Mouse (Mus musculus) forebrain, embryonic 12.5 days (tissue): Measurements from ENCODE around the gene Selenon. TPM values are rescaled to one million over a fixed set of nuclear protein-coding genes. Genes with fewer than 3 reads are reported as not detected.

Source experiments
- ATAC-seq: fragments of 200-750 bp; cut with Nextera tagmentation; 2 replicates; pipeline ENCODE4 v1.8.0; 2017; ENCODE audit warnings: moderate TSS enrichment; ENCODE audit not compliant: low FRiP score
- H3K27ac ChIP-seq: fragments of 300-500 bp; sonication (generic); 2 replicates; pipeline ENCODE4 v1.5.1; 2016; ENCODE audit warnings: mild to moderate bottlenecking
- H3K27me3 ChIP-seq: fragments of 300-500 bp; sonication (generic); 2 replicates; pipeline ENCODE4 v1.6.1; 2016; ENCODE audit warnings: mild to moderate bottlenecking
- H3K36me3 ChIP-seq: fragments of 300-500 bp; sonication (generic); replicated peaks from 2 replicates; pipeline ENCODE4 v1.6.1; 2016; ENCODE audit warnings: mild to moderate bottlenecking
- H3K4me1 ChIP-seq: fragments of 300-500 bp; sonication (generic); 2 replicates; pipeline ENCODE4 v1.6.1; 2016
- H3K4me2 ChIP-seq: fragments of 300-500 bp; sonication (generic); 2 replicates; pipeline ENCODE4 v1.6.1; 2016; ENCODE audit warnings: mild to moderate bottlenecking, moderate library complexity
- H3K4me3 ChIP-seq: fragments of 300-500 bp; sonication (generic); replicated peaks from 2 replicates; pipeline ENCODE4 v1.5.1; 2016; ENCODE audit warnings: mild to moderate bottlenecking
- H3K9ac ChIP-seq: fragments of 300-500 bp; sonication (generic); 2 replicates; pipeline ENCODE4 v1.6.1; 2016; ENCODE audit warnings: mild to moderate bottlenecking
- H3K9me3 ChIP-seq: fragments of 300-500 bp; sonication (generic); 2 replicates; pipeline ENCODE4 v1.6.1; 2016
- WGBS: fragments of 180-500 bp; shearing (Covaris S2); methylation state at CpG from one replicate; pipeline ENCODE4 v1.1.7; 2016; 5-methylcytosine and 5-hydroxymethylcytosine counted together
- polyA plus RNA-seq: library from polyadenylated mRNA; unstranded; fragments of >200 nt; fragmentation: Nextera tagmentation; extraction: Ambion mirVana; gene quantifications from 2 replicates; pipeline ENCODE4 v1.2.1, GENCODE M21; 2016

Selenon gene
- polyA plus RNA-seq, 1 experiment from 2014 or later = 14.8 TPM

GRCm38 (mm10) chr4:134588287-134588686 is 36.3 kb upstream of the Selenon start:
- Histone ChIP-seq H3K9me3 (no peaks in the 10 kb centered on the region), H3K27ac (no peak overlapping the region), H3K4me1 (peaks cover 8% of the 10 kb centered on the region), H3K4me2 (no peak overlapping the region), H3K9ac (no peak overlapping the region), H3K27me3 (no peaks in the 10 kb centered on the region), H3K4me3 (no peak overlapping the region), H3K36me3 (no peaks in the 10 kb centered on the region)
- 91% methylated on average over 9 of the region's 9 CpGs for WGBS
- ATAC-seq = no peak

- no peak overlapping the region for H3K4me3 ChIP-seq
- no peaks in the 10 kb centered on the region for H3K36me3 ChIP-seq
- no peaks in the 10 kb centered on the region for H3K9me3 ChIP-seq
- no peak overlapping the region for H3K4me2 ChIP-seq
- H3K9ac ChIP-seq = no peak overlapping the region
- 70% methylated on average over 11 of the region's 11 CpGs for WGBS
- no peaks in the 10 kb centered on the region for H3K27me3 ChIP-seq
- peaks cover 8% of the 10 kb centered on the region for H3K4me1 ChIP-seq
- no peak overlapping the region for H3K27ac ChIP-seq
- ATAC-seq = no peak
Observed at GRCm38 (mm10) chr4:134587636-134588197, 35.8 kb upstream of the Selenon start.

GRCm38 (mm10) chr4:134586631-134587030 is 34.7 kb upstream of the Selenon start:
- no peak overlapping the region for H3K4me2 ChIP-seq
- no peak overlapping the region for H3K4me3 ChIP-seq
- H3K27ac ChIP-seq = no peak overlapping the region
- H3K9ac ChIP-seq = no peak overlapping the region
- no peak for ATAC-seq
- peaks cover 8% of the 10 kb centered on the region for H3K4me1 ChIP-seq
- 90% methylated on average over 1 of the region's 1 CpGs for WGBS
- H3K27me3 ChIP-seq = no peaks in the 10 kb centered on the region
- H3K36me3 ChIP-seq = no peaks in the 10 kb centered on the region
- H3K9me3 ChIP-seq = no peaks in the 10 kb centered on the region

GRCm38 (mm10) chr4:134586126-134586525 is 34.2 kb upstream of the Selenon start:
- Histone ChIP-seq H3K36me3 (no peaks in the 10 kb centered on the region), H3K4me1 (peaks cover 8% of the 10 kb centered on the region), H3K9me3 (no peaks in the 10 kb centered on the region), H3K4me3 (no peak overlapping the region), H3K27ac (no peak overlapping the region), H3K27me3 (no peaks in the 10 kb centered on the region), H3K9ac (no peak overlapping the region), H3K4me2 (no peak overlapping the region)
- WGBS = 90% methylated on average over 7 of the region's 7 CpGs
- no peak for ATAC-seq

- Histone ChIP-seq H3K27ac (no peak overlapping the region), H3K27me3 (no peaks in the 10 kb centered on the region), H3K9ac (no peak overlapping the region), H3K4me2 (no peak overlapping the region), H3K4me1 (peaks cover 30% of the 10 kb centered on the region), H3K4me3 (no peak overlapping the region), H3K9me3 (no peaks in the 10 kb centered on the region), H3K36me3 (no peaks in the 10 kb centered on the region)
- 65% methylated on average over 3 of the region's 3 CpGs for WGBS
- no peak for ATAC-seq
Observed at GRCm38 (mm10) chr4:134583513-134583912, 31.5 kb upstream of the Selenon start.

GRCm38 (mm10) chr4:134581365-134581764 is 29.4 kb upstream of the Selenon start:
- peaks cover 32% of the 10 kb centered on the region for H3K4me1 ChIP-seq
- WGBS = 63% methylated on average over 8 of the region's 8 CpGs
- H3K27ac ChIP-seq = peak overlapping the region; percentile 3; the same call in 1 of the 2 replicates
- 0 out of 2 replicates have a peak, but pooled peaks have one; percentile 30 for ATAC-seq
- no peaks in the 10 kb centered on the region for H3K9me3 ChIP-seq
- no peaks in the 10 kb centered on the region for H3K36me3 ChIP-seq
- H3K9ac ChIP-seq = no peak overlapping the region
- H3K4me2 ChIP-seq = no peak overlapping the region
- H3K4me3 ChIP-seq = no peak overlapping the region
- no peaks in the 10 kb centered on the region for H3K27me3 ChIP-seq

GRCm38 (mm10) chr4:134580351-134581148 is 28.6 kb upstream of the Selenon start:
- Histone ChIP-seq H3K4me2 (no peak overlapping the region), H3K4me1 (peaks cover 38% of the 10 kb centered on the region), H3K27ac (peak overlapping the region; percentile 53; the same call in 1 of the 2 replicates), H3K4me3 (no peak overlapping the region), H3K9me3 (no peaks in the 10 kb centered on the region), H3K27me3 (no peaks in the 10 kb centered on the region), H3K9ac (no peak overlapping the region), H3K36me3 (no peaks in the 10 kb centered on the region)
- 72% methylated on average over 15 of the region's 15 CpGs for WGBS
- ATAC-seq = no peak

GRCm38 (mm10) chr4:134579620-134580019 is 27.7 kb upstream of the Selenon start:
- Histone ChIP-seq H3K9ac (0 out of 2 replicates have a peak overlapping the region, but pooled peaks have one; percentile 25), H3K36me3 (no peaks in the 10 kb centered on the region), H3K27ac (no peak overlapping the region), H3K27me3 (no peaks in the 10 kb centered on the region), H3K4me1 (peaks cover 42% of the 10 kb centered on the region), H3K4me3 (no peak overlapping the region), H3K9me3 (no peaks in the 10 kb centered on the region), H3K4me2 (peak overlapping the region; percentile 11; the same call in 1 of the 2 replicates)
- 43% methylated on average over 5 of the region's 5 CpGs for WGBS
- ATAC-seq = no peak

GRCm38 (mm10) chr4:134579212-134579611 is 27.2 kb upstream of the Selenon start:
- H3K36me3 ChIP-seq = no peaks in the 10 kb centered on the region

GRCm38 (mm10) chr4:134578407-134578806 is 26.4 kb upstream of the Selenon start:
- no peak overlapping the region for H3K4me3 ChIP-seq
- H3K4me2 ChIP-seq = no peak overlapping the region
- H3K4me1 ChIP-seq = peaks cover 42% of the 10 kb centered on the region
- no peaks in the 10 kb centered on the region for H3K27me3 ChIP-seq
- no peak overlapping the region for H3K9ac ChIP-seq
- WGBS = 73% methylated on average over 5 of the region's 5 CpGs
- no peaks in the 10 kb centered on the region for H3K9me3 ChIP-seq
- H3K27ac ChIP-seq = no peak overlapping the region
- no peaks in the 10 kb centered on the region for H3K36me3 ChIP-seq
- ATAC-seq = no peak

More at GRCm38 (mm10) chr4:134579212-134579611, 27.2 kb upstream of the Selenon start:
- no peak overlapping the region for H3K27ac ChIP-seq
- H3K4me2 ChIP-seq = peak overlapping the region; percentile 11; the same call in 1 of the 2 replicates
- H3K9ac ChIP-seq = peak overlapping the region; percentile 25; the same call in 1 of the 2 replicates
- no peaks in the 10 kb centered on the region for H3K27me3 ChIP-seq
- no peak overlapping the region for H3K4me3 ChIP-seq
- no peaks in the 10 kb centered on the region for H3K9me3 ChIP-seq
- ATAC-seq = no peak
- WGBS = 24% methylated on average over 11 of the region's 11 CpGs
- peaks cover 42% of the 10 kb centered on the region for H3K4me1 ChIP-seq

GRCm38 (mm10) chr4:134577281-134577680 is 25.3 kb upstream of the Selenon start:
- Histone ChIP-seq H3K4me1 (peaks cover 42% of the 10 kb centered on the region), H3K4me2 (no peak overlapping the region), H3K27ac (no peak overlapping the region), H3K36me3 (no peaks in the 10 kb centered on the region), H3K9ac (no peak overlapping the region), H3K9me3 (no peaks in the 10 kb centered on the region), H3K27me3 (no peaks in the 10 kb centered on the region), H3K4me3 (no peak overlapping the region)
- ATAC-seq = no peak
- WGBS = 81% methylated on average over 2 of the region's 2 CpGs

- Histone ChIP-seq H3K27me3 (no peaks in the 10 kb centered on the region), H3K4me2 (no peak overlapping the region), H3K36me3 (no peaks in the 10 kb centered on the region), H3K9me3 (no peaks in the 10 kb centered on the region), H3K4me3 (no peak overlapping the region), H3K27ac (no peak overlapping the region), H3K4me1 (peaks cover 29% of the 10 kb centered on the region), H3K9ac (no peak overlapping the region)
- no peak for ATAC-seq
- 67% methylated on average over 11 of the region's 11 CpGs for WGBS
Observed at GRCm38 (mm10) chr4:134575486-134575885, 23.5 kb upstream of the Selenon start.
